Mouse (Mus musculus): ENCODE results near the gene Gm20890. TPM values are rescaled to one million over a fixed set of nuclear protein-coding genes. Genes with fewer than 3 reads are reported as not detected.
"Not testable (repeated sequence)": the region's sequence is repeated elsewhere in the genome, so short reads cannot be mapped to it uniquely, and the experiment has no call there.

Gm20890 gene
- polyA plus RNA-seq (2015; fragmentation: Nextera tagmentation; extraction: Ambion mirVana), result not detected in 2 replicates

- not testable (repeated sequence) for H3K27ac ChIP-seq (ENCODE audit: low read depth, low read length); H3K4me1 ChIP-seq (ENCODE audit: control insufficient read depth, insufficient read depth, low read depth, low read length); H3K9ac ChIP-seq (ENCODE audit: low read depth, low read length); H3K36me3 ChIP-seq (ENCODE audit: control insufficient read depth, insufficient read depth, low read length); H3K4me2 ChIP-seq (ENCODE audit: low read length); H3K4me3 ChIP-seq (ENCODE audit: low read length); ATAC-seq; H3K9me3 ChIP-seq (ENCODE audit: control insufficient read depth, low read length); H3K27me3 ChIP-seq (replicated peaks; ENCODE audit: control insufficient read depth, insufficient read depth, low read length)
- no CpG with 5 or more reads among the region's 5 CpGs for WGBS
Measured at GRCm38 (mm10) chrY:26776699-26777098, at the start of gene Gm20890. TSS of gene Gm20890 (minus strand) at chrY:26776799.
